8 mouse cellular contexts compared by ENCODE assay signal in genomic region chr7:112697162-112697841, GRCm38 (mm10). TPM values are rescaled to one million over a fixed set of nuclear protein-coding genes. Genes with fewer than 3 reads are reported as not detected.
DNase-seq lines count a peak whose midpoint lies in the region; ATAC-seq lines count a peak whose summit lies in the region.

No protein-coding gene starts in this region.

- peak overlapping the region; percentile 17 for H3K4me2 ChIP-seq in forebrain, embryonic 15.5 days (replicated peaks)
- H3K4me2 ChIP-seq in limb, embryonic 12.5 days = peak overlapping the region; percentile 20
- peak overlapping the region; percentile 8; the same call in 1 of the 2 replicates for H3K4me2 ChIP-seq in midbrain, embryonic 16.5 days (ENCODE audit: low read length)

- 0 out of 2 replicates have a peak overlapping the region, but pooled peaks have one; percentile 22 for H3K9ac ChIP-seq in forebrain, embryonic 15.5 days (replicated peaks)
- H3K9ac ChIP-seq in limb, embryonic 12.5 days (replicated peaks) = no peak overlapping the region
- H3K9ac ChIP-seq in midbrain, embryonic 16.5 days (ENCODE audit: low read depth, low read length) = peak overlapping the region; percentile 43

- H3K9me3 ChIP-seq in forebrain, embryonic 15.5 days = no peaks in the 10 kb centered on the region
- H3K9me3 ChIP-seq in limb, embryonic 12.5 days = no peaks in the 10 kb centered on the region
- no peaks in the 10 kb centered on the region for H3K9me3 ChIP-seq in midbrain, embryonic 16.5 days (replicated peaks; ENCODE audit: control insufficient read depth, low read length, poor library complexity, severe bottlenecking)

- H3K27me3 ChIP-seq in forebrain, embryonic 15.5 days = no peaks in the 10 kb centered on the region
- no peaks in the 10 kb centered on the region for H3K27me3 ChIP-seq in limb, embryonic 12.5 days
- H3K27me3 ChIP-seq in midbrain, embryonic 16.5 days (ENCODE audit: control insufficient read depth, insufficient read depth, low read depth, low read length) = no peaks in the 10 kb centered on the region

- H3K4me3 ChIP-seq in forebrain, embryonic 15.5 days = no peak overlapping the region
- H3K4me3 ChIP-seq in limb, embryonic 12.5 days (replicated peaks) = no peak overlapping the region
- H3K4me3 ChIP-seq in midbrain, embryonic 16.5 days (ENCODE audit: low read depth, low read length) = no peak overlapping the region

- peaks cover 55% of the 10 kb centered on the region for H3K4me1 ChIP-seq in forebrain, embryonic 15.5 days
- H3K4me1 ChIP-seq in limb, embryonic 12.5 days (replicated peaks) = peaks cover 86% of the 10 kb centered on the region
- H3K4me1 ChIP-seq in midbrain, embryonic 16.5 days (ENCODE audit: control insufficient read depth, insufficient read depth, low read length) = peaks cover 36% of the 10 kb centered on the region

- DNase-seq in urinary bladder, postnatal 14 days (ENCODE audit: low spot score) = peak; percentile 64
- DNase-seq in urinary bladder, postnatal 25 days (ENCODE audit: low spot score) = no peak
- DNase-seq in left cerebral cortex, adult 9 months (ENCODE audit: low spot score in 2 of 2) = no peak
- no peak for DNase-seq in frontal cortex, postnatal 36 days (ENCODE audit: low spot score in 2 of 2)

- WGBS in forebrain, embryonic 15.5 days = 5% methylated on average over 10 of the region's 10 CpGs
- WGBS in limb, embryonic 12.5 days = 4% methylated on average over 10 of the region's 10 CpGs
- WGBS in midbrain, embryonic 16.5 days = 10% methylated on average over 10 of the region's 10 CpGs

- peak overlapping the region; percentile 74 for H3K27ac ChIP-seq in forebrain, embryonic 15.5 days (replicated peaks)
- H3K27ac ChIP-seq in limb, embryonic 12.5 days = peak overlapping the region; percentile 81
- peak overlapping the region; percentile 62 for H3K27ac ChIP-seq in midbrain, embryonic 16.5 days (ENCODE audit: low read length)

- peak; percentile 57 for ATAC-seq in forebrain, embryonic 15.5 days (replicated peaks)
- ATAC-seq in hematopoietic stem cell, adult 5-6 weeks (replicated peaks in 1 of 2; ENCODE audit: insufficient read depth in 1 of 2, low FRiP score in 2 of 2, low TSS enrichment in 1 of 2, low read depth in 1 of 2, poor library complexity in 2 of 2, severe bottlenecking in 2 of 2) = peak; percentile 33 to 59; a peak in 2 of 4 replicates
- peak; percentile 32; the same call in 1 of the 2 replicates for ATAC-seq in limb, embryonic 12.5 days (ENCODE audit: insufficient number of reproducible peaks, insufficient read depth, low FRiP score, low TSS enrichment, low read depth)
- peak; percentile 27; the same call in 1 of the 2 replicates for ATAC-seq in midbrain, embryonic 16.5 days

- no peaks in the 10 kb centered on the region for H3K36me3 ChIP-seq in forebrain, embryonic 15.5 days
- no peaks in the 10 kb centered on the region for H3K36me3 ChIP-seq in limb, embryonic 12.5 days
- H3K36me3 ChIP-seq in midbrain, embryonic 16.5 days (ENCODE audit: control insufficient read depth, insufficient read depth, low read length) = no peaks in the 10 kb centered on the region

RNA-seq across cellular contexts. Expression of gene Tead1, which starts 18.2 kb away (rescaled TPM):
- polyA plus RNA-seq in forebrain, embryonic 15.5 days (2015; fragmentation: Nextera tagmentation; extraction: Ambion mirVana) = 18.0 and 18.3 TPM in 2 replicates
- total RNA-seq in hematopoietic stem cell, adult 5-6 weeks (2017) = not detected in 2 replicates
- polyA plus RNA-seq in limb, embryonic 12.5 days (2016; fragmentation: Nextera tagmentation; extraction: Ambion mirVana) = 28.7 and 43.6 TPM in 2 replicates
- 11.3 and 12.5 TPM in 2 replicates for polyA plus RNA-seq in midbrain, embryonic 16.5 days (2015; fragmentation: Nextera tagmentation; extraction: Ambion mirVana)
